Mouse (Mus musculus) lung, postnatal 0 days (tissue): ENCODE measurements around the gene Gfod1.

ENCODE experiments used
- CTCF ChIP-seq: IDR thresholded peaks from 2 replicates; pipeline ENCODE4 v1.5.1; 2016; ENCODE audit warnings: antibody characterized with exemption, mild to moderate bottlenecking
- EP300 ChIP-seq: IDR thresholded peaks from 2 replicates; pipeline ENCODE4 v1.6.1; 2016; ENCODE audit warnings: antibody characterized with exemption, mild to moderate bottlenecking, control low read depth

DNA sequence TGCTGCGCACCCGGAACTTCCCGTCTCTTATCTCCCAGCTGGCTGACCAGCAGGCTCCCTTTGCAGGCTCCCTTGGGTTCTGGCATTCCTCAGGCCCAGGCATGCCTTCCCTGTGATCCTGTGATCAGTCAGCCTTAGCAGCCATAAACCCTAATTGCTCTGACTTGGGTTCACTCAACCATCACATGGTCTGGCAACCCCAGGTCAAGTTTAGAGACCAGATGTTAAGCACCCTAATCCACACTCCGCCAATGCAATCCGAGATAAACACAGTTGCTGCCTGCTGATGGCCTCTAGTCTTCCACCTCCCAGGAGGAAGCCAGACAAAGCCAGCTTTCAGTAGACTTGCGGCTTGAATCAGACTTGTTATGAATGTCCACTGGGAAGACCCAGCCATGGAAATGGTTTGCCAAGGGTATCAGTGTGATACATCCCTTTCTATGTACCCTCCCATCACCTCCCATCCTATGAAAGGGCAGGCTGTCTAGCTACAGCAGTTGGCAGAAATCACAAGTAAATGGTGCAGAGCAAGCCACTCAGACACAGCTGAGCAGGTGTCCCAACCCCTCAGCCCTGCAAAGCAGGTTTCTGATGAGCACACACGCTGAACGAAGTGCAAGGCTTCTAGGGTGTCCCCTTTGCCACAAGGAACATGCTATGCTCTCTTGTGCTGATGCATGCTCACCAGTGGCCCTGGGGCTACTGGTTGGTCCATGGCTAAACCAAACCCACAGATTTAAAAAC is 157.3 kb downstream of the Gfod1 start:
- TF ChIP-seq CTCF (no peak), EP300 (no peak)
